Mouse (Mus musculus) olfactory bulb, adult 2 months (tissue): ENCODE measurements around the gene Pcca. TPM values are rescaled to one million over a fixed set of nuclear protein-coding genes. Genes with fewer than 3 reads are reported as not detected.
A peak's percentile ranks its signal among the peaks of the same experiment; 100 is the strongest.

Source experiments
- H3K27ac ChIP-seq: fragments of 200-500 bp; 2 replicates; pipeline ENCODE4 v1.5.1; 2012; ENCODE audit warnings: low read depth, low read length; ENCODE audit not compliant: insufficient read depth
- H3K4me1 ChIP-seq: fragments of 200-500 bp; 2 replicates; pipeline ENCODE4 v1.6.1; 2012; ENCODE audit warnings: low read length; ENCODE audit not compliant: control insufficient read depth, insufficient read depth
- H3K4me3 ChIP-seq: fragments of 200-500 bp; 2 replicates; pipeline ENCODE4 v1.5.1; 2012; ENCODE audit warnings: mild to moderate bottlenecking, low read depth, low read length, moderate library complexity; ENCODE audit not compliant: insufficient read depth
- CTCF ChIP-seq: fragments of 200-500 bp; IDR thresholded peaks from 2 replicates; pipeline ENCODE4 v1.5.1; 2012; ENCODE audit warnings: low read depth, mild to moderate bottlenecking, low read length, moderate library complexity; ENCODE audit not compliant: insufficient read depth
- POLR2A ChIP-seq: fragments of 200-500 bp; IDR thresholded peaks from 2 replicates; pipeline ENCODE4 v1.6.1; 2012; ENCODE audit warnings: mild to moderate bottlenecking, low read depth, low read length, moderate library complexity; ENCODE audit not compliant: insufficient read depth
- WGBS: fragments of 180-500 bp; shearing (Covaris S2); methylation state at CpG from one replicate; pipeline ENCODE4 v1.1.7; 2018; 5-methylcytosine and 5-hydroxymethylcytosine counted together
- polyA plus RNA-seq: library from polyadenylated mRNA; stranded (reverse); fragments of >200 nt; gene quantifications from 2 replicates; pipeline ENCODE4 v1.2.4, GENCODE M21; 2012; ENCODE audit warnings: low replicate concordance; ENCODE audit not compliant: missing spikeins, insufficient read depth, insufficient read length

The Pcca gene
- polyA plus RNA-seq, 1 experiment = not detected

DNA sequence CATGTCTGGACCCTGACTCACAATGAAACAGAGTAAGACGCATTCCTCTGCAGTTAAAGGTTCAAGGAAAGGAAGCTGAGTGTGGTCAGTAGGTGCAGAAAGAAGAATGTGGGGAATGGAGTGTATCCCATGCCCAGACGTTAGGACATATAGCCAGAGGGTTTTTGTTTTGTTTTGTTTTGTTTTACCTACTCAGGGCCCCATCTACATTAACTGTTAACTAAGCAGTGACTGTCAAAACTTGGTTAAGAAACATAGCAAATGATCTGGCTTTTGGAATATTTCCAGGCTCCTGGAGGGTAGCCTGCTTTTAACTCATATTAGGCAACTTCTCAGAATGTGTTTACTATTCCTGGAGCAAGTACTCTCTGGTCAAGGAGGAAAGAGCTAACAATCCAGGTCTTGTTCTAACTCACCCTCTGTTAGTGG, 369.8 kb downstream of the Pcca start:
- WGBS = 89% methylated on average over 2 of the region's 2 CpGs
- TF ChIP-seq CTCF (no peak), POLR2A (no peak)
- Histone ChIP-seq H3K27ac (no peak overlapping the region), H3K4me3 (no peak overlapping the region), H3K4me1 (peaks cover 4% of the 10 kb centered on the region)

DNA sequence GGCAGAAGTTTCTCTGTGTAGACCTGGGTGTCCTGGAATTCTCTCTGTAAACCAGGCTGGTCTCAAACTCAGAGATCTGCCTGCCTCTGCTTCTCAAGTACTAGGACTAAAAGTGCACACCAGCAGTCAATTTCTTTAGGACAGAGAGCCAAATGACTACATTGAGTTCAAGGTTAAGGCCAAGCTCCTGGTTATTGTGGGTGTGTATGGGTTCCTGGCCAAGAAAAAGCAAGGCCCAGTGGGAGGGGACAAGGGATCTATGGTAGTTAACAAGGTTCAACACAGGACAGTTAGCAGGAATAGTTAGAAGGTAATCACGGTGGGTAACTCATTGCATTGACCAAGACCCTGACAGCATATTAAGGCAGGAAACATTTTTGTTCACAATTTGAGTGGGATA, 370.9 kb downstream of the Pcca start:
- WGBS = 97% methylated on average over 1 of the region's 1 CpGs
- TF ChIP-seq POLR2A (no peak), CTCF (no peak)
- no peak overlapping the region for H3K27ac ChIP-seq
- H3K4me1 ChIP-seq = peaks cover 4% of the 10 kb centered on the region
- no peak overlapping the region for H3K4me3 ChIP-seq

DNA sequence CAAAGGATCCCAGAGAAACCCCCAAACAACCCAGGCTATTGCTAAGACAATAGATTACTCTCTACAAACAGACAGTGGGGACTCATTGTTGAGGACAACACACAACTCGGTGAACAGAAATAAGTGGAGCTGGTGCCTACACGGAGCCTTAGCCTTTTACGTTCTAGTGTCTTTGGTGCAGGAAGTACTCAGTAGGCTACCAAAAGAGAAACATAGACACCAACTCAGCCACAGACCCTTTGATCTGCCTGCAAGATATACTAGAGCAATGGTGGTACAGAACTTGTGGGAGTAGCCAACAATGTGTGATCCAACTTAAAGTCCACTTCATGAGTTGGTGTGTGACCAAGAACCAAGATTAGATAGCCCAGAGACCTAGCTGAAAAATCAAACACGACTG, 374.0 kb downstream of the Pcca start:
- 87% methylated on average over 4 of the region's 4 CpGs for WGBS
- H3K4me1 ChIP-seq = peaks cover under 1% of the 10 kb centered on the region; the same call in 1 of the 2 replicates
- TF ChIP-seq CTCF (no peak), POLR2A (no peak)
- no peak overlapping the region for H3K27ac ChIP-seq
- H3K4me3 ChIP-seq = no peak overlapping the region

DNA sequence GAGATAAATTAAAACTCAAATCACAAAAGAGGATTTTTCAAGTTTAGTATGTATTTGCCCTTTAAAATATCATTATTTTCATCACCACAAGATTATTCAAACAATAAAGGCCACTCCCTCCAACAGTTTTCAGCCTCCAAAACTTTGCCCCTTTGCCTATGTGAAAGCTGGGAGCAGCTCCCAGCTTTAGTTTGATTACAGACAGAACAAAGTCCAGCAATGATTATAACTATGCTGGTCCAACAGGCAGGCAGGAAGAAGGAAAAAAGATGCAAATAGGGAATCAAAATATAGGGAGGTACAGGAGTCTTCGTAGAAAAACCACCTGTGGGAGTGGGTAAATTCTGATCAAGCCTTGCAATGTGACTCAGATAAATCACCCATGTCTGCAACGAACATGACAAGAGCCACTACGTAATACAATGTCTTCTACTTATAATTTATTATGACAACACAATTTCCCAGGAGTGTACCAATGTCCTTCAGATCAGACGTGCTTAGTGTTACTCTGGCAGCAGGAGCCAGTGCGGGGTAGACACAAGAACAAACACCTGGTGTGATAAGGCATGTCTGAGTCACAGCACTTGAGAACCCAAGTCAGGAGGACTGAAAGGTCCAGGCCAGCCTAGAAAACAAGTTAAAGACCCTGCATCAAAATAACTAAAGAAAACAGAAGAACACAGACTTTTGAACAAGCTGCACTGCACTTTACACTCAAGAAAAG, 375.4 kb downstream of the Pcca start:
- Histone ChIP-seq H3K4me3 (no peak overlapping the region), H3K27ac (no peak overlapping the region), H3K4me1 (peaks cover 3% of the 10 kb centered on the region; the same call in 1 of the 2 replicates)
- WGBS = 88% methylated on average over 5 of the region's 5 CpGs
- no peak for TF ChIP-seq CTCF
- no peak for TF ChIP-seq POLR2A

DNA sequence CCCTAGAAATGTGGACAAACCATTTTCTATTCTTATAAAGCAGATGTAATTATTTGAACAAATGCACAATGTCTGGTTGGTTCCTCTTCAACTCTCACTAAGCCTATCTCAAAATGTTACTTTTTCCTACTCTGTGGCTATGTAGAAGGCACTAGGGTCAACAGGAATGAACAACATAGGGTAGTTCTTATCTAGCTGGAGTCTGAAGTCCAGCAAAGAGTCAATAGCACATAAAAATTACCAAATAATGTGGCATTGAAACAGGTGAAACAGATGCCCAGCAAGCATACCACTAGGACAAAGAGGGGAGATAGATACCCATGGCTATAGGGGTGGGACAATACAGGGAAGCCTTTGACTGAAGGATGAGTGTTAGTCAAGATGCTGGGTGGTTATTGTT, 377.1 kb downstream of the Pcca start:
- Histone ChIP-seq H3K27ac (no peak overlapping the region), H3K4me1 (peaks cover 3% of the 10 kb centered on the region; the same call in 1 of the 2 replicates), H3K4me3 (no peak overlapping the region)
- TF ChIP-seq POLR2A = no peak
- TF ChIP-seq CTCF = no peak

DNA sequence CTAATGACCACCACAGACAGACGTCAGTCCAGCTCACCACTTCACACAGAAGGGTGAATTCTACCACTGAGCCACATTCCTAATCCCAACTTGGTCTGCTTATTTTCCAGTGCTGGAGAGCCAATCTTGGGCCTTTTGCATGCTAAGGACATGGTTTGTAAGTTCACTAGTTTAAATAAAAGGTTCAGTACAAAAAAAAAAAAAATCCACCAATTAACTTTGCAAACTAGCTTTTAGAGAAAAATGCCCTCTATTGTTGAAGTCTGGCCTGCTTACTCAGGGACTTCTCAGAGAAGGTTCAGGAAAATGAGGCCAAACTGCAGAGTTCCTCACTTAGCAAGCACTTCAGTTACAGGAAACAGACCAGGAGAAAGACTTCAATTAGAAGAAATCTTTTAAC, 378.0 kb downstream of the Pcca start:
- peaks cover 3% of the 10 kb centered on the region; the same call in 1 of the 2 replicates for H3K4me1 ChIP-seq
- WGBS = 60% methylated on average over 1 of the region's 1 CpGs
- no peak overlapping the region for H3K4me3 ChIP-seq
- TF ChIP-seq CTCF (no peak), POLR2A (no peak)
- H3K27ac ChIP-seq = no peak overlapping the region

DNA sequence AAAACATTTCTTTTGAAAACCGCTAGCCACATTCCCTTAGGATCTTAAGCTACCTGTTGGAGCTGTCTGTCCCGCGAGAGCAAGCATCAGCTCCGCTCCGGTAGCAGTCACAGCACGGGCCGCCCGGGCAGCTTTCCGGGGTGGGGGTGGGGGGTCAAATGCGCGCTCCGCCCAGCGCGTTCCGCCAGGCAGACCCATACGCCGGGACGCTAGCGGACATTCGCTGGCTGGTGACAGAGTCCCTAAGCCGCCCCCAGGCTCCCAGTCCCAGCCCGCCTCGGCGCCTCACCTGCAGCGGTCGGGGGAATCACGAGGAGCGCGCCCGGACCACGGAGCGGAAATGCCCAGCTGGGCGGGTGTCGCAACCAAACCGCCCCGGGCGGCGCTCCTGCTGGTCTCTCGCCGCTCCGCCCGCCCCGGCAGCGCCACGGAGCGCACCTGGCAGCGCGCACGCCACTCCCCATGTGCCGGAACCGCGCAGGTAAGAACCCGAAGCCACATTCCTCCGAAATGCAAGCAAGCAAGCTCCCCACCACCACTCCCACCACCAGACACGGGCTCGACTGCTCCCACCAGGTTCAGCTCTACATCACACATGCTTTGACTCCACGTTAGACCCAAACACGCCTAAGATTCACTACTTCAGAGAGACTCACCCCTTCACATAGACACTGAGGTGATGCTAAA, 378.8 kb downstream of the Pcca start:
- Histone ChIP-seq H3K4me1 (peaks cover 3% of the 10 kb centered on the region; the same call in 1 of the 2 replicates), H3K27ac (peak overlapping the region; percentile 24; the same call in 1 of the 2 replicates), H3K4me3 (peak overlapping the region; percentile 73)
- under 1% methylated on average over 58 of the region's 58 CpGs for WGBS
- TF ChIP-seq CTCF = no peak

DNA sequence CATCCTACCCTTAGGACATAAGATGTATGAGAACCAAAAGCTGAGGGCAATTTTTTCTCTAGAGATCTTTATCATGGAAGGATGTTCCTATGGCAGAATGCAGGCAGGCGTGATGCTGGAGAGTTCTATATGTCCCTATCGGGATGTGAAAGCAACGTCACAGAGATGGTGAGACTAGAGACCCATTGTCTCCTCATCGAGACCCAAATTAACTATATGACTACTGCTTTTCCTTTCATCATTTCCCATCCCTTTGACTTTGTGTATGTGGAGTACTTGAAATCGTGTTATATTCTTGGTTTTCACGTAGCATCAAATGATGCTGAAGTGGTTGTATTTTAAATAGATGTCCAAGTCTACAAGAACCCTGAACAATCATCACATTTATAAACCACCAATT, 379.5 kb downstream of the Pcca start, which contains the start of gene Ggact:
Gene Ggact, minus strand, starts transcription at position 101 of the 400 bp plus-strand sequence.
- Histone ChIP-seq H3K4me3 (peak within 1 kb of the TSS; percentile 73), H3K4me1 (peaks cover 3% of the 10 kb centered on the region; the same call in 1 of the 2 replicates), H3K27ac (peak within 1 kb of the TSS; percentile 24; the same call in 1 of the 2 replicates)
- WGBS = 83% methylated on average over 6 of the region's 6 CpGs
- no peak for TF ChIP-seq CTCF
- no peak for TF ChIP-seq POLR2A

DNA sequence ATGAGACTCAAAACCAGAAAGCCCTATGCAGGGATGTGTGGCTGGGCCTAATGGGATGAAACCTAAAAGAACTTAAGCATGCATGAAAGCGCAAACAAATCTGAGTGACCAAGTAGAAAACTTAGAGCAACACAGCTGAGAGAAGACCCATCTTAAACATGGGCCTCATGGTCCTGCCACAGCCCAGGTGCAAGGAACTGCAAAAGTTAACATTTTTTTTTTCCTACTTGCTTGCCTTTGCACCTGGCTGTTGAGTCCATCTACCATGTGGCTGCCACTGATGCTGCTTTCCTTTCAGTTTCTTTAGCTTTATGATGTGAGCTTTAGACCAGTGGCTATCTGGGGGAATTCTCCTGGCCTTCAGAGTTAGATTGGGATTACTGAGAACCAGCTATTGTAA, 383.6 kb downstream of the Pcca start:
- TF ChIP-seq POLR2A (no peak), CTCF (no peak)
- peaks cover 3% of the 10 kb centered on the region; the same call in 1 of the 2 replicates for H3K4me1 ChIP-seq
- 100% methylated on average over 1 of the region's 1 CpGs for WGBS
- H3K27ac ChIP-seq = no peak overlapping the region
- no peak overlapping the region for H3K4me3 ChIP-seq
